Mouse (Mus musculus) olfactory bulb, adult 2 months (tissue): Measurements from ENCODE around the gene Gm49388.

ENCODE experiments used
- CTCF ChIP-seq: fragments of 200-500 bp; IDR thresholded peaks from 2 replicates; pipeline ENCODE4 v1.5.1; 2012; ENCODE audit warnings: low read depth, mild to moderate bottlenecking, low read length, moderate library complexity; ENCODE audit not compliant: insufficient read depth
- POLR2A ChIP-seq: fragments of 200-500 bp; IDR thresholded peaks from 2 replicates; pipeline ENCODE4 v1.6.1; 2012; ENCODE audit warnings: mild to moderate bottlenecking, low read depth, low read length, moderate library complexity; ENCODE audit not compliant: insufficient read depth

GRCm38 (mm10) chr7:127810650-127811049, 25.2 kb downstream of the Gm49388 start:
- TF ChIP-seq CTCF, result no peak
- TF ChIP-seq POLR2A, result no peak
